Mouse (Mus musculus): ENCODE results near the gene Syt1. TPM values are rescaled to one million over a fixed set of nuclear protein-coding genes. Genes with fewer than 3 reads are reported as not detected.
A peak's percentile ranks its signal among the peaks of the same experiment; 100 is the strongest.

Gene Syt1
- polyA plus RNA-seq, 1 experiment from 2014 or later, result 0.29 TPM

DNA sequence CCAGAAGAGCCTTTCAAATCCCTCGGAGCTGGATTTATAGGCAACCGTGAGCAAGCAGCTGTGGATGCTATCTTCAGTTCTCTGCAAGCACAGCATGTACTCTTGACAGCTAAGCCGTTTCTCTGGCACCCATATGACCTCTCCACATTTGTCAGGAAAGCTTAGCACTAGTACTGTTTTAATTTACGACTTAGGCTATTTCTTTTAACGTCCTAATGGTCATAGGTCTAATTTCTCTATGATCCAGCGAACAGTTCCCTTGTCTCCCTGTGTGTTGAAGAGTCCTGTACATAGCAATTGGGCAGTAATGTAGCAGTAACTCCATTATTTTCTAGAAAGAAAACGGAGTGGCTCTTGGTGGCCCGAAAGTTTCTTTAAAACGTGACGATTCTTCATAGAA lies 526.8 kb downstream of the Syt1 start:
- no peak for ATAC-seq
- 69% methylated on average over 10 of the region's 10 CpGs for WGBS (ENCODE audit: insufficient replicate concordance)
- H3K27me3 ChIP-seq (replicated peaks), result no peaks in the 10 kb centered on the region
- H3K4me1 ChIP-seq, result no peaks in the 10 kb centered on the region
- H3K4me2 ChIP-seq, result no peak overlapping the region
- H3K27ac ChIP-seq, result no peak overlapping the region
- H3K9ac ChIP-seq, result no peak overlapping the region
- no peaks in the 10 kb centered on the region for H3K9me3 ChIP-seq (replicated peaks)
- no peaks in the 10 kb centered on the region for H3K36me3 ChIP-seq
- H3K4me3 ChIP-seq, result no peak overlapping the region

DNA sequence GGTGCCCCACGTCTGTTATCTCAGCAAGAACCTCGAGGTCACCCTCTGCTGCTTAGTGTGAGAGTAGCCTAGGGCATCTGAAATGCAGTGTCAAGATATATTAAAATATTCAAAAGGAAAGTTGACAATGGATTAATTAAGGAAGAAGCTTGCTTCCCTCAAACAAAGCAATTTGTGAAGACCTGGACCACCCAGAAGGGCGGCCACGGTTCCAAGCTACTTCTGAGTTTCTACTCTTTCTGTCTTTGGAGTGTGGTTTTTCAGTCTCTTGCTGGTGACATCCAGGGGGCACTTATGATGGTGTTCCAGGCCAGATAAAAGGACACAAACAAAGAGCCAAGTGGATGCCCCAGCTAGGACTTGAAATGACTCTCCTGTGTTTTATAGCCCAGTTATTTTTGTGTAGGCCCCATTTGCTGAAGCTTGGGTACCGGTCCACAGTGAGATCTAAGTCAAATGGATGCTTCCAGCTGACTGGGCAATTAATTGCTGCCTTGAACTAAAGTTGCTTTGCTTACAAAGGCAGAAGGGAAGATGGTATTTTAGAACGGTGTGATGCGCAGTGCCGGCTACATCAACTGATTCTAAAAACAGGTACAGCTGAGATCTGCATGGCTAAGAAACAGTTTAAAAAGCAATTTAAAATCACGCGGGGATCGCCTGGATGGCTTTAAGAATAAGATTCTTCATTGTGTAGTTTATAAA lies 530.5 kb downstream of the Syt1 start:
- ATAC-seq, result no peak
- H3K4me1 ChIP-seq, result no peaks in the 10 kb centered on the region
- no peaks in the 10 kb centered on the region for H3K36me3 ChIP-seq
- H3K27ac ChIP-seq, result no peak overlapping the region
- no peak overlapping the region for H3K4me3 ChIP-seq
- no peaks in the 10 kb centered on the region for H3K27me3 ChIP-seq (replicated peaks)
- 79% methylated on average over 11 of the region's 11 CpGs for WGBS (ENCODE audit: insufficient replicate concordance)
- no peak overlapping the region for H3K9ac ChIP-seq
- H3K4me2 ChIP-seq, result no peak overlapping the region
- no peaks in the 10 kb centered on the region for H3K9me3 ChIP-seq (replicated peaks)

DNA sequence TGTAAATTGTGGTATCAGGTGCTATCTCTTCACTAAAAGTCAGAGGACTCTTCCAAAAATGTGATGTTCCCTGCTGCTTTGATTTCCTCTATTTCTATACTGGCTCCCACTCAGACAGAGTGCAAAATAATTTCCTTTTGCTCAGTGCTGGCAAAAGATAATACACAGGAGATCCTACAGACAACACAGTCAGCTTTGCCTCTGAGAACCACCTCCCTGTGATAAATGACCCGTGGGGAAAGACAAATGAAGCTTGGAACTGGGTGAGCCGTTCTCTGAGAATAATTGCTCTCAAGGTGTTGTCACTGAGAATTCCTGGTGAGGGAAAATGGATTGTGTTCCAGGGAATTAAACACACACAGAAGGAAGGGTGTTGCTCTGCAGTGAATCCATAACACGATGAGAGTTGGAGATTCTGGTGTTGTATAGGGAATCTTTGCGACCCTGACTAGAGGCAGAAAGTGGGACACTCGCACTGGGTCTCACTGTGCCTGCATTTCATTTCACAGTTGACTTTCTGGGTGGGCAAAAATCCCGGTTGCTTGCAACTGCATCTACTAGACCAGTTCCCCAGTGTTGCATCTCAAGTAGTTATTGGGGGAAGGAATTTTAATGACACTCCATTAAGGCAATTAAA lies 540.3 kb downstream of the Syt1 start:
- H3K9ac ChIP-seq, result no peak overlapping the region

DNA sequence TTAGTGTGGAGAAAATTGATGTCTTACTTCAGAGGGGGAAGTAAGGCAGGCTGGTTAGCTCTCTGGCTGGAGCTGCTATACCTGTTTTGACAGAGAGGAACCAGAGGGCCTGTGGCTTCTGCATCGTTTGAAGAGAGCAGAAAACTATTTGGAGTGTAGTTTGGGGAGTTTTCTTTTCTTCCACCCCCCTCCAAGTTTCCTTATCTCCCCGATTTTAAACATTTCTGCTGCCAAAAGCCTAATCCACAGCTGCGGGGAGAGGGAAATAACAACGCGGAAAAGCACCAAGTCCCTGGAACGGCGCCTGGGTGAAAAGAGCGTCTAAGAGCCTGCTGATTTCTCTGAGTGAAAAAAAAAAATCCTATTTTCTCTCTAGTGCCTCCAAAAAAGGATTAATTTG lies 544.2 kb downstream of the Syt1 start:
- Histone ChIP-seq H3K27ac (no peak overlapping the region), H3K9me3 (replicated peaks) (no peaks in the 10 kb centered on the region), H3K27me3 (replicated peaks) (no peaks in the 10 kb centered on the region), H3K36me3 (no peaks in the 10 kb centered on the region), H3K4me3 (no peak overlapping the region), H3K4me1 (0 out of 2 replicates have a peak, but pooled peaks cover 8% of the 10 kb centered on the region), H3K9ac (no peak overlapping the region), H3K4me2 (no peak overlapping the region)
- no peak for ATAC-seq
- WGBS (ENCODE audit: insufficient replicate concordance), result 53% methylated on average over 8 of the region's 8 CpGs

More for the DNA sequence above, 540.3 kb downstream of the Syt1 start:
- no peaks in the 10 kb centered on the region for H3K36me3 ChIP-seq
- 56% methylated on average over 6 of the region's 6 CpGs for WGBS (ENCODE audit: insufficient replicate concordance)
- no peaks in the 10 kb centered on the region for H3K27me3 ChIP-seq (replicated peaks)
- H3K4me1 ChIP-seq, result peaks cover 5% of the 10 kb centered on the region; the same call in 1 of the 2 replicates
- H3K27ac ChIP-seq, result no peak overlapping the region
- ATAC-seq, result no peak
- no peak overlapping the region for H3K4me3 ChIP-seq
- H3K9me3 ChIP-seq (replicated peaks), result no peaks in the 10 kb centered on the region
- no peak overlapping the region for H3K4me2 ChIP-seq

DNA sequence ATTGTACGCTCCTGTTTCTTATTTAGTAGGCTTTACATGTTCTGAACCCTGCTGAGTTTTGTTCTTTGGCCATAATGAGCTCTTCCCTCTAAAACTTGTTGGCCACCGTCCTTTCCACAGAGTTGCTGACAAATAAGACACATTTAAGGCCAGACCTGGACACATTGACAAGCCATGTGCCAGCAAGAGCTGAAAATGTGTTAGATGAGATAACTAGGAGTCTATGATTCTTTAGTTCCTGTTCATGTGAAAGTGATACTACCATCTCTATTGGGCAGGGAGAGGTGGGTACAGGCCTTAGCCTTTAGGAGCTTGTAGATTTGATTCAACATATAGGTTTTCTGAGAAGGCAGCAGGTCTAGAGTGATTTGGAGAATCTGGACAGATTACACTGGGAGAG lies 548.9 kb downstream of the Syt1 start:
- H3K4me1 ChIP-seq, result 0 out of 2 replicates have a peak, but pooled peaks cover 8% of the 10 kb centered on the region
- H3K36me3 ChIP-seq, result no peaks in the 10 kb centered on the region
- H3K27ac ChIP-seq, result no peak overlapping the region
- no peaks in the 10 kb centered on the region for H3K9me3 ChIP-seq (replicated peaks)
- H3K4me3 ChIP-seq, result no peak overlapping the region
- 54% methylated on average over 2 of the region's 2 CpGs for WGBS (ENCODE audit: insufficient replicate concordance)
- peak; percentile 55 for ATAC-seq
- H3K27me3 ChIP-seq (replicated peaks), result no peaks in the 10 kb centered on the region
- H3K4me2 ChIP-seq, result no peak overlapping the region
- H3K9ac ChIP-seq, result no peak overlapping the region

DNA sequence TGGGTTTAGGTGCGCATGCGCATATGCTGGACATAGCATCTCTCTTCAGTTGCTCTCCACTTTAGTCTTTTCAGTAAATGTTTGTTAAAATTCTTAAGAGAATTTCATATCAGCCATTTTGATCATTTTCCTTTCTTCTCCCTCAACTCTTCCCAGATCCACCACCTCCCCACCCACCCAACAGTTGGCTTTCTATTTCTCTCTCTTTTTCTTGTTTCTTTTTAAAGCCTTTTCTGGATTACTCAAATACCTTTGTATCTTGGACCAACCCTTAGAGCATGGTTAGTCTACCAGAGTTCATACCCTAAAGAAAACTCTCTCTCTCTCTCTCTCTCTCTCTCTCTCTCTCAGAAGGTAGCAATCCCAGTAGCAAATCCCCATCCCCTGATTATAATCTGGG lies 553.7 kb downstream of the Syt1 start:
- Histone ChIP-seq H3K36me3 (no peaks in the 10 kb centered on the region), H3K9ac (no peak overlapping the region), H3K9me3 (replicated peaks) (no peaks in the 10 kb centered on the region), H3K27me3 (replicated peaks) (no peaks in the 10 kb centered on the region), H3K4me1 (peaks cover 17% of the 10 kb centered on the region), H3K4me2 (no peak overlapping the region), H3K27ac (no peak overlapping the region), H3K4me3 (no peak overlapping the region)
- WGBS (ENCODE audit: insufficient replicate concordance), result 75% methylated on average over 2 of the region's 2 CpGs
- ATAC-seq, result no peak

DNA sequence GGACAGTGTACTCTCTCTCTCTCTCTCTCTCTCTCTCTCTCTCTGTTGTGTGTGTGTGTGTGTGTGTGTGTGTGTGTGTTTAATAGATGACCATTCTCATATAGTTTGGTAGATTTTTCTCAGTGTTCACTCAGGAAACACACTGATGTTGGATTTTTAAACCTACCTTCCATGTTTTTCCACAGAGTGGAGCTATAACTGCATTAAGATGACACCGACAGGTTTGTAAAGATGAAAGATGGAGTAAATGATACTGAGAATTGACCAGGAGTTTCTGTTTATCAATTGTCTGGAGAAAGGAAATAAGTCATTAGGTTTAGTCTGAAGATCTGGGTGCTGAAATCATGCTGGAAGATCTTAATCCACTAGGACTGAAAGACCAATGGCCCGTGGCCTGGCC lies 554.9 kb downstream of the Syt1 start:
- Histone ChIP-seq H3K9me3 (replicated peaks) (no peaks in the 10 kb centered on the region), H3K4me2 (no peak overlapping the region), H3K9ac (no peak overlapping the region), H3K36me3 (no peaks in the 10 kb centered on the region), H3K27me3 (replicated peaks) (no peaks in the 10 kb centered on the region), H3K4me3 (no peak overlapping the region), H3K4me1 (peaks cover 12% of the 10 kb centered on the region), H3K27ac (no peak overlapping the region)
- no peak for ATAC-seq
- WGBS (ENCODE audit: insufficient replicate concordance), result 70% methylated on average over 2 of the region's 2 CpGs

DNA sequence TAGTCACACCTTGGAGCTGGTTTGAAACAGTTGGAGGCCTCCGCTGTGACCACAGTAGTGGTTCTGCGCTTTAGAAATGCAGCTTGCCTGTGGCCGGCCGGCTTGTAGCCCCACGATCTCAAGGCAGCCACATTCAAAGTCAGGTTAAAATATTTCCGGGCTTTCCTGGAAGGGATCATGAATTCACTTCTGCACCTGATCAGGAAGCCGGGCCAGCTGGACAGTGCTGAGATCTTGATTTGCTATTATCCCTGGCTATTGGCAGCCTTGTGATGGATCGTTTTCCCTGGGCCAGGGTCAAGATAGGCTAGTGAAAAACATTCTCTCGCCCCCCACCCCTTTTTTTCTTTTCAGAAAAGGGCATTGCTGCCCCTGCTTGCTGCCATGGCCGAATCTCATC lies 555.6 kb downstream of the Syt1 start:
- 66% methylated on average over 10 of the region's 10 CpGs for WGBS (ENCODE audit: insufficient replicate concordance)
- no peaks in the 10 kb centered on the region for H3K9me3 ChIP-seq (replicated peaks)
- no peak overlapping the region for H3K4me3 ChIP-seq
- no peaks in the 10 kb centered on the region for H3K27me3 ChIP-seq (replicated peaks)
- ATAC-seq, result no peak
- H3K4me1 ChIP-seq, result peaks cover 12% of the 10 kb centered on the region
- no peak overlapping the region for H3K9ac ChIP-seq
- H3K4me2 ChIP-seq, result no peak overlapping the region
- 0 out of 2 replicates have a peak overlapping the region, but pooled peaks have one; percentile 1 for H3K27ac ChIP-seq
- H3K36me3 ChIP-seq, result no peaks in the 10 kb centered on the region

DNA sequence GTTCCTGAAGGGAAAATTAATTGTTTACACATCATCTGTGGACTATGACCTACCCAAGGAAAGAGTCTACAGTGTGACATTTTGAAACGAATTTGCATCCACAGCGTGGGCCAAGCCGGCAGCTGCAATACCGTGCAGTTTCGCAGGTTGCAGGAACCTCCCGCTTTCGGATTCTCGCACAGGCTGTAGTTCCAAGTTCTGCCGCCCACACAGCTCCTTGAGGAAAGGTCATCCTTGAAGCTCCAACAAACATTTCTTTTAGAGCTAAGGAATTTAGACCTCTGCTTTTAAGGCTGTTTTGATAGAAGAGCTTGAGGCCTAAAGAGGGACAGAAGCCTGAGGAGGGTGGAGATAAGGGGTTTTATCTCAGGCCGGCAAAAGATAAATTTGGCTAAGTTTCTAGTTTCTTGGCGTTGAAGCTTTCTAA lies 556.1 kb downstream of the Syt1 start:
- Histone ChIP-seq H3K4me2 (0 out of 2 replicates have a peak overlapping the region, but pooled peaks have one; percentile 18), H3K27me3 (replicated peaks) (no peaks in the 10 kb centered on the region), H3K9me3 (replicated peaks) (no peaks in the 10 kb centered on the region), H3K9ac (no peak overlapping the region), H3K4me1 (peaks cover 12% of the 10 kb centered on the region), H3K27ac (0 out of 2 replicates have a peak overlapping the region, but pooled peaks have one; percentile 1), H3K36me3 (no peaks in the 10 kb centered on the region), H3K4me3 (no peak overlapping the region)
- ATAC-seq, result peak; percentile 40
- 70% methylated on average over 11 of the region's 11 CpGs for WGBS (ENCODE audit: insufficient replicate concordance)

DNA sequence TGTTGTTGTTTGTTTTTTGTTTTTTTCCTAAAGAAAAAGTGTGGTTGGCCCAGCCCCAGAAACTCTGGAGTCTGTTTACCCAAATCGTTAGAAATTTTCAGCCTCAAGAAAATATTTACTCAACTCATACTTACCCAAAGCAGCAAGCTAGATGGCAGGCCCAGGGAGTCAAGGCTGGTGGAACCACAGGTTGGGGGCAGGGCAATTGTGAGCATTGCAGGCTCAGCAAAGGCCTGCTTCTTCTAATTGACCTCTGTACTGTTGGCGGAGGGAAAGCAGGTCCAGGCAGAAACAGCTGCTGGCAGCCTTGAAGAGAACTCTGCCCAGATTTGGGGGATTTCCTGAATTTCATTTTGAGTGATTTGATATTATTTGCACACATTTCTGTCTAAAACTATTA lies 557.2 kb downstream of the Syt1 start:
- no peaks in the 10 kb centered on the region for H3K36me3 ChIP-seq
- H3K9ac ChIP-seq, result no peak overlapping the region
- ATAC-seq, result 0 out of 2 replicates have a peak, but pooled peaks have one; percentile 53
- H3K27me3 ChIP-seq (replicated peaks), result no peaks in the 10 kb centered on the region
- no peaks in the 10 kb centered on the region for H3K9me3 ChIP-seq (replicated peaks)
- H3K4me2 ChIP-seq, result no peak overlapping the region
- H3K27ac ChIP-seq, result no peak overlapping the region
- H3K4me3 ChIP-seq, result no peak overlapping the region
- peaks cover 12% of the 10 kb centered on the region for H3K4me1 ChIP-seq
- 58% methylated on average over 2 of the region's 2 CpGs for WGBS (ENCODE audit: insufficient replicate concordance)

DNA sequence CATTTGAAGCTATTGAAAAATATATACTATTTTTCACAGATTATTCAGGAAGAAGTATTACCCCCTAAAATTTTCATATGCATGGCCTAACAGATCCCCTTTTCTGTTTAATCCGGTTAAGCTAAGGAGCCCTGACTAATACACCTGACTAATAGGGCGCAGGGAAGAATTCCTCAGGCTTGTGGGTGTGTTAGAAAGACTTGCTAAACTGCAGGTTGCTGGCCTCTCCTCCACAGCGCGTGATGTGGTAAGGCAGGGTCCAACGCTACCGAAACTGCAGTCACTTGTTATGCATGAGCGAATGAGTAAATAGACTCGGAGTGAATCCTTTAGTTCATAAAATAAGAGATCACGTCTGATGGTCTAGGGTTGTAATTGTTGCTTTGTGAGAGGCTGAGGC lies 558.4 kb downstream of the Syt1 start:
- no peak for ATAC-seq
- Histone ChIP-seq H3K4me1 (peaks cover 17% of the 10 kb centered on the region), H3K9me3 (replicated peaks) (no peaks in the 10 kb centered on the region), H3K27ac (no peak overlapping the region), H3K4me3 (no peak overlapping the region), H3K36me3 (no peaks in the 10 kb centered on the region), H3K27me3 (replicated peaks) (no peaks in the 10 kb centered on the region), H3K4me2 (no peak overlapping the region), H3K9ac (no peak overlapping the region)
- 87% methylated on average over 9 of the region's 9 CpGs for WGBS (ENCODE audit: insufficient replicate concordance)

DNA sequence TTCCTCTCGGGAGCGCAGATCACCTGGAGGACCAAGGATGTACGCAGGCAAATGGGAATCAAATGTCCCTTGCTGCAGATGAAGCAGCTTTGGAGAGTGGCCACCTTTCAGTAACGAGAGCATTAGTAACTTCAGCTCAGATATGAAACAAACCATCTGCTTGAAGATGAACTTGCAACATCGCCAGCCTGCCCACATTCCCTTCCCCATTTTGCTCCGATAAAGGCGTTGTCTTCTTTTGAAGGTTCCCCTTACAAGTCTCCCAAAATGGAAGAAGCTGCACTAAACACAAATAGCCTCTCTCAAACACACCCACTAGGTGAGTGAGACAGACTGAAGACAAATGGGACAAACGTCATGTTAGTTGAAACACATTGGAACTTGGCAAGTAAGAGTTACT lies 559.3 kb downstream of the Syt1 start:
- Histone ChIP-seq H3K9me3 (replicated peaks) (no peaks in the 10 kb centered on the region), H3K4me1 (peaks cover 26% of the 10 kb centered on the region), H3K27ac (no peak overlapping the region), H3K4me3 (no peak overlapping the region), H3K27me3 (replicated peaks) (no peaks in the 10 kb centered on the region), H3K9ac (no peak overlapping the region), H3K4me2 (no peak overlapping the region), H3K36me3 (no peaks in the 10 kb centered on the region)
- ATAC-seq, result no peak
- 73% methylated on average over 8 of the region's 8 CpGs for WGBS (ENCODE audit: insufficient replicate concordance)

All from liver, embryonic 12.5 days (tissue).